Mouse (Mus musculus) kidney, adult 8-10 months (tissue): Measurements from ENCODE around the gene Sars2.
A peak's percentile ranks its signal among the peaks of the same experiment; 100 is the strongest.

Experiments
- DNase-seq, 2 experiments: peaks; one replicate each; pipeline ENCODE4 v3.0.0; 2022

Sars2 gene

DNA sequence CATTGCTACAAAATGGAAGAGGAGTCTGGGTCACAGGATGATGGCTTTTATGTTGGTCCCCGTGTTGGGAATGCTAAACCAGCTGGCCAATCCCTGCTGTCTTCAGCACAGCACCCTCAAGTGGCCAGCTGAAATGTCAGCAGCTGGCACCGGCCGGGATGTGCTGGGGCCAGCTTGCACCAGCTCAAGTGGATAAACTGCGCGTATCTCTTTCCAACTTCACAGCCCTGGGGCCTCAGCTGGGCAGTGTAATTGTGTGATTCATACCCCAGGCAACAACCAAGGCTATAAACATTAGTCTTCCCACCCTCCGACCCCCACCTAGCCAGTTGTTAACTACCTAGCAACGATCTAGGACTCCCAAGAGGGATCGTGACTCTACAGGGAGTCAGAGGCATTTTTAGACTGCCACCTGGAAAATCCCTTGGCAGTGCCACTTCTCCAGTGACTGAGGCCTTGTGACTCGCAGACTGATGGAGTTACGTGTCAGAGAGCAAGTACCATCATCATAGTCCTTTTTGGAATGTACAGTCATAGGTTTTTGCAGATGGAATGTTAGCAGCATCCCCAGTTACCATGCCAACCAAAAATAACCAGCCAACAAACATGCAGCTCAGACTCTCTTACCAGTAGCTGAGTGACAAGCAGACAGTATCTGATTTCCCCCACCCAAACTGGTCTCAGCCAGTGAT lies 14.0 kb upstream of the Sars2 start:
- DNase-seq = no peak

DNA sequence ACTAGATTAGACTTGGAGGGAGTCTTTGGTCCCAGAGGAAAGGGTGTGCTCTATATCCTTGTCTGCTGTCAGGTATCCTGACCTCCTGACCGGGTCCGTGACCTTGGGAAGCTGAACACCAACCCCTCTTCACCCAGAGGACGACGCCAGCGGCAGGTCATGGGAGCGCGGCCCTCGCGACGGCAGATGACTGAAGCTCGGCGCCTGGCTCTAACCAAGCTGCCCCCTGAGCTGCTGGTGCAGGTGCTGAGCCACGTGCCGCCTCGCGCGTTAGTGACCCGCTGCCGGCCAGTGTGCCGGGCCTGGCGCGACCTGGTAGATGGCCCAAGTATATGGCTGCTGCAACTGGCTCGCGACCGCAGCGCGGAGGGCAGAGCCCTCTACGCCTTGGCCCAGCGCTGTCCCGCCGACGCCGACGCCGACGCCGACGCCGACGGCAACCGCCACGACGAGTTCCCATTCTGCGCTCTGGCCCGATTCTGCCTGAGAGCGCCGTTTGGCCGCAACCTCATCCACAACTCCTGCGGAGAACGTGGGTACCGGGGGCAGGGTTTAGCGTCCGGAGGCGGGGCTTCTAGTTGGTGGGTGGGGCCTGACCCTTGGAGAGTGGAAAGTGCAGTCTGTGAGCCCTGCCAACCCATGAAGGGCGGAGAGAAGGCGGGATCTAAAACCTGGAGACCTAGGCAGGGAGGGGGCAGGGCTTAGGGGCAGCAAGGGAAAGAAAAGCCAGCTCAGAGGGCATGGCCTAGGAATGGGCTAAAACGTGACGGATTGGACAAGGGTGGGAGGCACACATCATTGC lies 9.2 kb upstream of the Sars2 start:
- DNase-seq = peak; percentile 93 to 95

DNA sequence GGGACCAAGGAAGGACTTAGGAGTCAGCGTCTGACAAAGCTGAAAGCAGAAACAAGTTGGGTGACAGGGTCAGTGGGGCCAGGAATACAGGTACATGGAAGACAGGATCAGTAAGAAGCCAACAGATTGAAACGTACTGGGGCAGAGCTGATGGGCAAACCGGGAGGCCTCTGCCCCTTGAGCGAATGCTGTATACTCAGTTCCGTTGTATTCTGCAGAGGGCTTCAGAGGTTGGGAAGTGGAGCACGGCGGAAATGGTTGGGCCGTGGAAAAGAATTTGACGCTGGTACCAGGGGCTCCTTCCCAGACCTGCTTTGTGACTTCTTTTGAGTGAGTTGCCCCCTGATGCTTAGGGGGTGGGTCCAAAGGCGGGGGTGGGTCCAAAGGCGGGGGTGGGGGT lies 8.6 kb upstream of the Sars2 start:
- no peak for DNase-seq

DNA sequence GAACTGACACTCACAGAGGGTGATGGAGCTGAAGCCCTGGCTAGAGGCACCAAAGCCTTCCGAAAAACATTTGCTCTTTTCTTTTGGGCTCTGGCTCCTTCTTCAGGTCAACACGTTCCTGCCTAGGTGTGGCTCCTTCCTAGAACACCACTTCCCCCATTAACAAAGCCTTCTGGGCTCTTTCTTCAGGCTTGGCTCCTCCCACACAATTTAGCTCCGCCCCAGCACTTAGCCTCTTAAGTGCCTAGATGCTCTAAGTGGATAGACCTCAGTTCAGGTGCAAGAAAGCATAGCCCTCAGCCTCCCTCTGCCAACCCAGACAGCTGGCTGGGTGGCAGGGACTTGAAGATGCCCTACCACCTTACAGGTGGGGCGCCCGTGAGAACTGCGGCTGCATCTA lies 6.1 kb upstream of the Sars2 start:
- no peak for DNase-seq

- DNase-seq = no peak
These were observed 2.0 kb upstream of the Sars2 start for GRCm38 (mm10) chr7:28739829-28740228.

GRCm38 (mm10) chr7:28740949-28741348 lies 843 bp upstream of the Sars2 start:
- DNase-seq = no peak

- DNase-seq = no peak
These were observed 454 bp upstream of the Sars2 start for GRCm38 (mm10) chr7:28741368-28741708.

GRCm38 (mm10) chr7:28749935-28750334 lies 8.1 kb downstream of the Sars2 start:
- no peak for DNase-seq

DNA sequence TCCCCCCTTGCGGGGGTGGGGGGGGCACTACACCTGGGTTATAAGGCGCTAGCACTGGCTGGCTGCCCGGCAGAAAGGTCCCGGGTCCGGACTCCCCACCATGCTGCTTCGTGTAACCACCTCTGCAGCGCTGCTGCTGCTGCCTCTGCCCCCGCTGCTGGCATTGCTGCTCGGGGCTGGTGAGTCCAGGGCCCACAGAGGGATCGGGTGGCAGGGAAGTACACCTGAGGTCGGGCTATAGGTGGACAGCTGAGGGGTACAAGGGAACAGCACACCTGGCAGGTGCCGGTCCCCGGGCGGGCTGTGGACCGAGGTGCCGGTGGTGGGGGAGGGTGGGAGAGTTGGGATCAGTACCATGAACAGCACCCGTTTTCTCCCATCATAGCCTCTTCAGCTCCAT lies 14.3 kb downstream of the Sars2 start, which contains the start of gene Ccer2:
Ccer2 (plus strand) TSS at position 96 of the 400 bp plus-strand sequence.
- DNase-seq = no peak

DNA sequence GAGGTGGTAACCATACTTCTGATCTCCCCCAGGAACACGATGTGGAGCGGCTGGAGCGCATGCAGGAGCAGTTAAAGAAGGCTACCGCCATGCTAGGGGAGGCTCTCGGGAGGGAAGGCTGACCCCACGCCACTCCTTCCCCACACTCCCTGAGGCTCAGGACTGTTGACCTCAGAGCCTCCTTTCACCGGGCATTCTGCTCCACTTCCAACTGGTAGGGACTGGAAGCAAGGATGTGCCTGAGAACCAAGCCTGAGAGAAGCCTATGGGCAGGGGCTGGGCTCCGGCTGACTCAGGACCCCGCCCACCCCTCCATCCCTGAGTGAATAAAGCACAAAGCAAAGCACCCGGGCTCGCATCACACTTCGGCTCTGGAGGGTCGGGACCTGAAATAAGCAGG lies 16.8 kb downstream of the Sars2 start:
- DNase-seq = no peak

DNA sequence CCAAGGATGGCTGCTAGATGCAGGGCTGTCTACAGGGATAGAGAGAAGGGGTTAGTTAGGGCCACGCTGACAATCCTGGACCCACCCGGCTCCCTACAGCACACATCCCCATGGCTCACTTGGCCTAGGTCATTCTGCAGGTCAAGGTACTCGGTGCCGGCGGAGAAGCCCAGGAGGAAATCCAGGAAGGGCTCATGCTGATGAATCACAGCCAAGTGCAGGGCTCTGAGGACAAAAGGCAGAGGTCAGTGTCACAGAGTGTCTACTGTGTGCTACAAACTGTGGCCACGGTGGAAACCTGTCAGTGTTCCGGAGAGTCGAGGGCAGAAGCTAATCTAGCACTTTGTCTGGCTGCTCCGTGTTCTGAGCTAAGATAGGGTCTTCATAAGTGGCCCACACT lies 20.1 kb downstream of the Sars2 start:
- peak in 1 of 2 experiments; percentile 26 for DNase-seq

DNA sequence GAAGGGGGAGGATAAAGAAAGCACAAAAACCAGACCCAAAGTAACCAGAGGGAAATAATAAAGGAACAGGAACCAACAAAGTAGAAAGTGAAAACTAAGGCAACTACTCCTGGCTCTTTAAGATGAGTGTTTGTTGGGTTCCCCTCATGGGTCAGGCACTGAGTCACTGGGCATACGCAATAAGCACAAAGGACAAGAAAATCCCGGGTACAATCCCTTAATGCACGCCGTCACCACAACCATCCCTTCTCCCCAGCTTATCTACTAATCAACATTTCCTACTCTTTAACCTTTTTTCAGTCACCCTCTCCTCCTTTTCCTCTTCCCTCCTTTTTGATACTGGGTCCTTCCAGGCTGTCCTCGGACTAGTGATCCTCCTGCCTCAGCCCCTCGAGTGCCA lies 23.4 kb downstream of the Sars2 start:
- no peak for DNase-seq

DNA sequence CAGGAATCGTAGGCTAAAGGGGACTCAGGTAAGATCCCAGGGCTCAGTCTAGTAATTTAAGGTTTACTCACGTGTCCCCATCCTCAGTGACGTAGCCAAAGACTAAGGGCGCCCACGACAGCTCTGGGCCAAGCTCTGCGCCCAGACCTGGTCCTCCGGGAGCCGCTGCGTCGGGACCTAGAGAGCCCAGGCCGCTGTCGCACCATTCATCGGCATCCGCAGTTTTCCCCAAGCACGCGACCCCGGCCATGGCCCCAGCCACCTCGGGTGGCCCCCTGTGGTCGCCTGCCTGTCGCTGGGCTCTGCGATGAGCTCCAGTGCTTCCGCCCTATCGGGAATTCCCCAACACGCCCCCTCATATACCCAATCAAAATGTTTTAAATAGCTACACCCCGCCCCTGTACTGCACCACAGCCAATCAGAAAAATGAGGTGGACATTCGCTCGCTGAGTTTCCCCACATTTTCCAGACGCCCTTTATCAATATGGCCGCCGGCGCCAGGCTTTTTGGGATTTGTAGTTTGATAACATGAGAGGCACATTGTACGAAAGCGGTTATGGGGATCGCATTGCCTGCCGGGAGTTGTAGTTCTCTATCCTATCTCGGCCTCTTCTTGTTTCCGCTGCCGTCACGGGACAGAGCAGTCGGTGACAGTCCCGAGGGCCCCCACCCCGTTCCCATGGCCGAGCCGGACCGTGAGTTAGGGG lies 24.5 kb downstream of the Sars2 start, which contains the start of gene Sirt2:
Sirt2 (plus strand) TSS at position 563 of the 707 bp plus-strand sequence.
- DNase-seq = peak; percentile 99

GRCm38 (mm10) chr7:28766910-28767309 lies 25.1 kb downstream of the Sars2 start:
- no peak for DNase-seq

DNA sequence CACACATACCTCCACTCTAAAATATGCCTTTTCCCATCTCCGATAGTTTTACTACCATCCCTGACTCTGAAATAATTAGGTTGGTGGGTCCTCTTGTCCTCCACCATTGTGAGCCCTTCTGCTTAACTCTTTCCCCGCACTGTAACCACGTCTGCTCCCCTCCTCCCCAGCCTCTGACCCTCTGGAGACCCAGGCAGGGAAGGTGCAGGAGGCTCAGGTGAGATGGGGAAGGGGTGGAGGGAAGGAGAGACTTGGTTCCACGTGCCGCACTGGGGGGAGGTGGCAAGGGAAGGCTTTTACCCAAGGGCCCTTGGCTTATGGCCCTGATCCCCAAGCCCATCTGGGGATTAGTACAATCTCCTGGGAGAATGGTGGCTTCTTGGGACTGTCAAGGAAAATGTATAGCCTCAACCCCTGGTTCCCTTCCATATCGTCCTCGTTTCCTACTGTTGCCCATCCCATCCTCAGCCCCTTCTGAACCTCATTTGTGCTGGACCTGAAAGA lies 25.7 kb downstream of the Sars2 start, which contains the start of gene Nfkbib:
Nfkbib (minus strand) TSS at position 51 of the 504 bp plus-strand sequence.
- no peak for DNase-seq

GRCm38 (mm10) chr7:28769414-28769958 lies 27.7 kb downstream of the Sars2 start:
- no peak for DNase-seq

DNA sequence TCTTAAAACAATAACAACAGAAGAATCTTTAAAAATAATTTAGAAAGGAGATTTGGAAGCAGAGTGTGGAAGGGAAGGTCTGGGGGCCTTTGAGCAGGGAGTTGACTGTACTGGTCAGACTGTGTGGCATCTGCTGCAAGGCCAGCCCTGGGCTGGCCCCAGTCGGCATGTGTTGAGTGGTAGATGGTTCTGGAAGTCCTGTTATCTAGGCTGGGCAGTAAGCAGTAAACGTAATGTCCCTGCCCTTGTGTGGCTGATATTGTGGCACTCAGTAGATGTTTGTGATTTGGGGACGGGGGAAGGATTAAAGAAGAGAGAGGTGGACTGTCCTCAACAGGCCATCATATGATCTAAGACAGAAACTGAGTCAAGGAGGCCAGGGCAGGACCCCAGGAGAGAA lies 28.5 kb downstream of the Sars2 start:
- no peak for DNase-seq

GRCm38 (mm10) chr7:28771867-28772266 lies 30.1 kb downstream of the Sars2 start:
- DNase-seq = no peak

- no peak for DNase-seq
These were observed 31.4 kb downstream of the Sars2 start for GRCm38 (mm10) chr7:28773163-28773562.

DNA sequence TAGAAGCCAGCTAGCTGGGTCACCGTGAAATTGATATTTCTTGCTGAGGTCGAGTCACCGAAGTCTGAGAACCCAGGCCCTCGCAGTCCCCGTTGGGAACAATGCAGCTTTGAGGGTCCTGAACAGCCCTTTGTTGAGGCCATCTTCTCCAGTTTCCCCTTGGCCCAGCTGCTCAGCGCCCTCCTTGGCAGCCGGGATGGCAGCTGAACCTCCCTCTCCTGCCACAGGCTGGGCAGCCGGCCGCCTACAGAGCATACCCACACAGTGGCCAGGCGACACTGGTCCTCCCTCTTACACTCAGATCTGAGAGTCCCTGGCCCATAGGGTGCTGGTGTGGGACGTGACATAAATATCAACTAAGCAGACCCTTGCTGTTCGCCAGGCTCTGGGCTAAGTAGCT lies 32.4 kb downstream of the Sars2 start:
- no peak for DNase-seq

DNA sequence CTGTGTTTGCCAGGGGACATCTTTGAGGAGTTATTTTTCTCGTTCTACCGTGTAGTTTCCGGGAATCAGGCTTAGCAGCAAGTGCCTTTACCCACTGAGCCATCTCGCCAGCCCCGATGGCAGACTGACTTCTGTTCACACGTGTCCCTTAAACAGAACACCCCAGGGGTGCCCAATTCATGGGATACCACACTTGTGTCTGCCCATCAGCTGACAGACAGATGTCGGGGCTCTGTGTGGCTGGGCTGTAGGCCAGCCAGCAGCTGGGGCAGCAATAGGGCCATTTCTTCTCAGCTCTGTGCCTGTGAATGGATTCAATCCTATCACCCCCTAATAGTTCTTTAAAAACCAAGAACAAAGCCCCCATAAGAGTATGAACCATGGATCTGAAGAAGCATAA lies 33.3 kb downstream of the Sars2 start:
- no peak for DNase-seq

- no peak for DNase-seq
These were observed 37.0 kb downstream of the Sars2 start for GRCm38 (mm10) chr7:28778825-28779224.

- DNase-seq = peak; percentile 62 to 90
These were observed 38.4 kb downstream of the Sars2 start for GRCm38 (mm10) chr7:28780067-28780658.
